7 mouse cellular contexts compared by ENCODE assay signal in genomic region chr10:118141018-118141883, GRCm38 (mm10). TPM values are rescaled to one million over a fixed set of nuclear protein-coding genes. Genes with fewer than 3 reads are reported as not detected.
DNase-seq lines count a peak whose midpoint lies in the region; ATAC-seq lines count a peak whose summit lies in the region.

TSS of gene Mdm1 (plus strand) at chr10:118141811.

- DNase-seq in adrenal gland, adult 8-10 months, result peak; percentile 98
- peak; percentile 99 for DNase-seq in embryo, embryonic 9.5 days (ENCODE audit: extremely low spot score)
- peak; percentile 95 to 96 for DNase-seq in gastrocnemius, postnatal 4 days (ENCODE audit: low spot score in 2 of 2)
- DNase-seq in left cerebral cortex, postnatal 36 days (ENCODE audit: low spot score in 2 of 2), result peak; percentile 96
- peak; percentile 99 for DNase-seq in midbrain, embryonic 11.5 days (ENCODE audit: low spot score, missing footprints)
- DNase-seq in skeletal muscle tissue, adult 2 months (ENCODE audit: low read depth, low spot score), result peak; percentile 94

- H3K27me3 ChIP-seq in intestine, embryonic 16.5 days (replicated peaks; ENCODE audit: control insufficient read depth, insufficient read depth, low read length), result no peaks in the 10 kb centered on the region
- no peaks in the 10 kb centered on the region for H3K27me3 ChIP-seq in midbrain, embryonic 11.5 days (ENCODE audit: control insufficient read depth, insufficient read depth, low read length)

- H3K9ac ChIP-seq in intestine, embryonic 16.5 days (ENCODE audit: low read depth, low read length), result peak within 1 kb of the TSS; percentile 74
- peak within 1 kb of the TSS; percentile 67 for H3K9ac ChIP-seq in midbrain, embryonic 11.5 days (ENCODE audit: low read length)

- H3K9me3 ChIP-seq in intestine, embryonic 16.5 days (ENCODE audit: control insufficient read depth, low read length), result no peaks in the 10 kb centered on the region
- no peaks in the 10 kb centered on the region for H3K9me3 ChIP-seq in midbrain, embryonic 11.5 days (ENCODE audit: control insufficient read depth, low read length)

- H3K27ac ChIP-seq in intestine, embryonic 16.5 days (ENCODE audit: low read length), result no peak within 1 kb of the TSS
- H3K27ac ChIP-seq in midbrain, embryonic 11.5 days (ENCODE audit: low read depth, low read length), result peak within 1 kb of the TSS; percentile 54; the same call in 1 of the 2 replicates

- intact Hi-C loops in left cerebral cortex, postnatal 36 days (cut with DNase I), result no loop called here

- 6% methylated on average over 47 of the region's 47 CpGs for WGBS in intestine, embryonic 16.5 days
- WGBS in midbrain, embryonic 11.5 days, result 6% methylated on average over 47 of the region's 47 CpGs

- no peaks in the 10 kb centered on the region for H3K36me3 ChIP-seq in intestine, embryonic 16.5 days (ENCODE audit: control insufficient read depth, insufficient read depth, low read length)
- 0 out of 2 replicates have a peak, but pooled peaks cover 1% of the 10 kb centered on the region for H3K36me3 ChIP-seq in midbrain, embryonic 11.5 days (ENCODE audit: control insufficient read depth, insufficient read depth, low read length)

- H3K4me1 ChIP-seq in intestine, embryonic 16.5 days (ENCODE audit: control insufficient read depth, insufficient read depth, low read length), result 0 out of 2 replicates have a peak, but pooled peaks cover 2% of the 10 kb centered on the region
- H3K4me1 ChIP-seq in midbrain, embryonic 11.5 days (ENCODE audit: control insufficient read depth, insufficient read depth, low read length), result peaks cover 10% of the 10 kb centered on the region; the same call in 1 of the 2 replicates

- peak within 1 kb of the TSS; percentile 86 for H3K4me2 ChIP-seq in intestine, embryonic 16.5 days (ENCODE audit: low read depth, low read length)
- peak within 1 kb of the TSS; percentile 77 for H3K4me2 ChIP-seq in midbrain, embryonic 11.5 days

- peak; percentile 100 for ATAC-seq in intestine, embryonic 16.5 days
- peak; percentile 100 for ATAC-seq in midbrain, embryonic 11.5 days (ENCODE audit: low FRiP score)

- peak within 1 kb of the TSS; percentile 80 for H3K4me3 ChIP-seq in intestine, embryonic 16.5 days (ENCODE audit: low read length)
- H3K4me3 ChIP-seq in midbrain, embryonic 11.5 days (ENCODE audit: low read depth, low read length), result peak within 1 kb of the TSS; percentile 84

RNA-seq across cellular contexts. Expression of gene Mdm1, which starts in this region (rescaled TPM):
- total RNA-seq in adrenal gland, adult 8-10 months (2022), result 10 to 100 TPM; 11.6 to 15.6 (median 14.0) TPM
- total RNA-seq in gastrocnemius, postnatal 4 days (2021), result 1 to 10 TPM; 7.6 to 9.6 TPM
- polyA plus RNA-seq in intestine, embryonic 16.5 days (2015; fragmentation: Nextera tagmentation; extraction: Ambion mirVana), result 13.0 and 13.9 TPM in 2 replicates
- 1 to 10 TPM; 3.9 to 8.1 TPM for total RNA-seq in left cerebral cortex, postnatal 36 days (2021)
- polyA plus RNA-seq in midbrain, embryonic 11.5 days (2014; fragmentation: Nextera tagmentation; extraction: Ambion mirVana), result 56.7 and 59.0 TPM in 2 replicates
